Mouse (Mus musculus) spleen, adult 2 months (tissue): ENCODE measurements at regions not wholly inside any gene's neighbourhood (a gene's known extent, or its start where the extent isn't known, plus 50 kb on each side); places are given as distances from the start of the nearest gene placed in this dataset.

Experiments
- CTCF ChIP-seq: fragments of 200-500 bp; IDR thresholded peaks from 2 replicates; pipeline ENCODE4 v1.5.1; 2011; ENCODE audit warnings: mild to moderate bottlenecking, inconsistent platforms; ENCODE audit not compliant: insufficient read depth, insufficient read length, insufficient replicate concordance; ENCODE audit errors: extremely low read depth
- POLR2A ChIP-seq: fragments of 200-500 bp; IDR thresholded peaks from 2 replicates; pipeline ENCODE4 v1.6.1; 2011; ENCODE audit warnings: low read depth, low read length, inconsistent platforms

DNA sequence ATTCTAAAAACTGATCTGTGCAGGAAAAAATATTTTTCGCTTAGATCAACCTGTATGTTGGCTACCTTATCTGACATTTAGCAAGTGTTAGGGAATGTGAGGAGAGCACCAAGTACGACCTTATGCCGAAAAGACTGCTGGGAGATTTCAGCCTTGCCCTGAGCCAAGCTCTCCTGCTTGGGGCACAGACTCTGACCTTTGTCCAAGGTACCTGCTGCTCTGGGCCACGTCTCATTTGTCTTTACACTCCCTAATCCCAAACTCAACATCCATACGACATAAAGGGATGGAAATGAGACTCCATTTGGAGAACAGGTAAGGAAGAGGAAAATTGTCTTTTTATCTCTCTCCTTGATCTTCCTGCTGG lies 108.2 kb downstream of the Gm45692 start:
- TF ChIP-seq CTCF = no peak
- no peak for TF ChIP-seq POLR2A
